Mouse (Mus musculus): ENCODE measurements at regions not wholly inside any gene's neighbourhood (a gene's known extent, or its start where the extent isn't known, plus 50 kb on each side); places are given as distances from the start of the nearest gene placed in this dataset.

- H3K4me3 ChIP-seq, result no peak overlapping the region
- H3K9me3 ChIP-seq, result no peaks in the 10 kb centered on the region
- H3K27ac ChIP-seq (replicated peaks), result no peak overlapping the region
- 63% methylated on average over 4 of the region's 4 CpGs for WGBS
- ATAC-seq (ENCODE audit: extremely low read depth, insufficient number of reproducible peaks, low FRiP score, low TSS enrichment), result no peak
- no peaks in the 10 kb centered on the region for H3K36me3 ChIP-seq
- no peak overlapping the region for H3K4me2 ChIP-seq
- peaks cover 6% of the 10 kb centered on the region for H3K4me1 ChIP-seq
- no peaks in the 10 kb centered on the region for H3K27me3 ChIP-seq (replicated peaks)
- H3K9ac ChIP-seq, result no peak overlapping the region
Measured at GRCm38 (mm10) chr1:69470614-69471250, 216.3 kb downstream of the Ikzf2 start.

GRCm38 (mm10) chr1:69469158-69469901, 217.7 kb downstream of the Ikzf2 start:
- 76% methylated on average over 8 of the region's 8 CpGs for WGBS
- Histone ChIP-seq H3K9ac (no peak overlapping the region), H3K4me2 (no peak overlapping the region), H3K4me1 (peaks cover 6% of the 10 kb centered on the region), H3K27ac (replicated peaks) (no peak overlapping the region), H3K9me3 (no peaks in the 10 kb centered on the region), H3K36me3 (no peaks in the 10 kb centered on the region), H3K27me3 (replicated peaks) (no peaks in the 10 kb centered on the region), H3K4me3 (no peak overlapping the region)
- no peak for ATAC-seq (ENCODE audit: extremely low read depth, insufficient number of reproducible peaks, low FRiP score, low TSS enrichment)

- no peak overlapping the region for H3K4me3 ChIP-seq
- WGBS, result 25% methylated on average over 5 of the region's 5 CpGs
- H3K36me3 ChIP-seq, result no peaks in the 10 kb centered on the region
- H3K27me3 ChIP-seq (replicated peaks), result no peaks in the 10 kb centered on the region
- H3K9me3 ChIP-seq, result no peaks in the 10 kb centered on the region
- no peak overlapping the region for H3K4me2 ChIP-seq
- H3K9ac ChIP-seq, result no peak overlapping the region
- ATAC-seq (ENCODE audit: extremely low read depth, insufficient number of reproducible peaks, low FRiP score, low TSS enrichment), result no peak
- peaks cover 9% of the 10 kb centered on the region for H3K4me1 ChIP-seq
- H3K27ac ChIP-seq (replicated peaks), result no peak overlapping the region
Measured at GRCm38 (mm10) chr1:69466534-69467275, 220.3 kb downstream of the Ikzf2 start.

GRCm38 (mm10) chr1:69461191-69461590, 225.9 kb downstream of the Ikzf2 start:
- peaks cover 4% of the 10 kb centered on the region; the same call in 1 of the 2 replicates for H3K4me1 ChIP-seq
- H3K27me3 ChIP-seq (replicated peaks), result no peaks in the 10 kb centered on the region
- H3K27ac ChIP-seq (replicated peaks), result no peak overlapping the region
- H3K4me2 ChIP-seq, result no peak overlapping the region
- H3K36me3 ChIP-seq, result no peaks in the 10 kb centered on the region
- 83% methylated on average over 3 of the region's 3 CpGs for WGBS
- no peak overlapping the region for H3K9ac ChIP-seq
- no peak for ATAC-seq (ENCODE audit: extremely low read depth, insufficient number of reproducible peaks, low FRiP score, low TSS enrichment)
- H3K4me3 ChIP-seq, result no peak overlapping the region
- H3K9me3 ChIP-seq, result no peaks in the 10 kb centered on the region

GRCm38 (mm10) chr1:69459899-69460298, 227.1 kb downstream of the Ikzf2 start:
- no peak for ATAC-seq (ENCODE audit: extremely low read depth, insufficient number of reproducible peaks, low FRiP score, low TSS enrichment)
- H3K27ac ChIP-seq (replicated peaks), result no peak overlapping the region
- no peak overlapping the region for H3K4me3 ChIP-seq
- no peak overlapping the region for H3K9ac ChIP-seq
- H3K4me2 ChIP-seq, result no peak overlapping the region
- no peaks in the 10 kb centered on the region for H3K36me3 ChIP-seq
- H3K27me3 ChIP-seq (replicated peaks), result no peaks in the 10 kb centered on the region
- peaks cover 4% of the 10 kb centered on the region; the same call in 1 of the 2 replicates for H3K4me1 ChIP-seq
- H3K9me3 ChIP-seq, result no peaks in the 10 kb centered on the region

- no peaks in the 10 kb centered on the region for H3K4me1 ChIP-seq
- no peak for ATAC-seq (ENCODE audit: extremely low read depth, insufficient number of reproducible peaks, low FRiP score, low TSS enrichment)
- no peaks in the 10 kb centered on the region for H3K27me3 ChIP-seq (replicated peaks)
- H3K36me3 ChIP-seq, result no peaks in the 10 kb centered on the region
- H3K4me3 ChIP-seq, result no peak overlapping the region
- no peak overlapping the region for H3K27ac ChIP-seq (replicated peaks)
- no peak overlapping the region for H3K4me2 ChIP-seq
- H3K9me3 ChIP-seq, result no peaks in the 10 kb centered on the region
- no peak overlapping the region for H3K9ac ChIP-seq
Measured at GRCm38 (mm10) chr1:69457471-69457870, 229.6 kb downstream of the Ikzf2 start.

- H3K4me1 ChIP-seq, result no peaks in the 10 kb centered on the region
- no peak overlapping the region for H3K4me2 ChIP-seq
- H3K36me3 ChIP-seq, result no peaks in the 10 kb centered on the region
- H3K27ac ChIP-seq (replicated peaks), result no peak overlapping the region
- no peaks in the 10 kb centered on the region for H3K27me3 ChIP-seq (replicated peaks)
- no peak overlapping the region for H3K4me3 ChIP-seq
- no peak for ATAC-seq (ENCODE audit: extremely low read depth, insufficient number of reproducible peaks, low FRiP score, low TSS enrichment)
- H3K9ac ChIP-seq, result no peak overlapping the region
- no peaks in the 10 kb centered on the region for H3K9me3 ChIP-seq
- WGBS, result 79% methylated on average over 3 of the region's 3 CpGs
Measured at GRCm38 (mm10) chr1:69453991-69454390, 233.1 kb downstream of the Ikzf2 start.

GRCm38 (mm10) chr1:69452910-69453309, 234.1 kb downstream of the Ikzf2 start:
- H3K9me3 ChIP-seq, result no peaks in the 10 kb centered on the region
- H3K9ac ChIP-seq, result no peak overlapping the region
- no peak overlapping the region for H3K4me3 ChIP-seq
- no peaks in the 10 kb centered on the region for H3K36me3 ChIP-seq
- H3K27ac ChIP-seq (replicated peaks), result no peak overlapping the region
- H3K27me3 ChIP-seq (replicated peaks), result no peaks in the 10 kb centered on the region
- no peak for ATAC-seq (ENCODE audit: extremely low read depth, insufficient number of reproducible peaks, low FRiP score, low TSS enrichment)
- H3K4me1 ChIP-seq, result no peaks in the 10 kb centered on the region
- H3K4me2 ChIP-seq, result no peak overlapping the region

- H3K27ac ChIP-seq (replicated peaks), result no peak overlapping the region
- no peak overlapping the region for H3K9ac ChIP-seq
- no peak for ATAC-seq (ENCODE audit: extremely low read depth, insufficient number of reproducible peaks, low FRiP score, low TSS enrichment)
- no peak overlapping the region for H3K4me2 ChIP-seq
- no peaks in the 10 kb centered on the region for H3K9me3 ChIP-seq
- WGBS, result 59% methylated on average over 2 of the region's 2 CpGs
- no peaks in the 10 kb centered on the region for H3K4me1 ChIP-seq
- H3K4me3 ChIP-seq, result no peak overlapping the region
- H3K27me3 ChIP-seq (replicated peaks), result no peaks in the 10 kb centered on the region
- no peaks in the 10 kb centered on the region for H3K36me3 ChIP-seq
Measured at GRCm38 (mm10) chr1:69450455-69450854, 236.6 kb downstream of the Ikzf2 start.

- H3K36me3 ChIP-seq, result no peaks in the 10 kb centered on the region
- H3K27ac ChIP-seq (replicated peaks), result no peak overlapping the region
- ATAC-seq (ENCODE audit: extremely low read depth, insufficient number of reproducible peaks, low FRiP score, low TSS enrichment), result no peak
- H3K9me3 ChIP-seq, result no peaks in the 10 kb centered on the region
- no peak overlapping the region for H3K4me3 ChIP-seq
- H3K27me3 ChIP-seq (replicated peaks), result no peaks in the 10 kb centered on the region
- H3K4me1 ChIP-seq, result no peaks in the 10 kb centered on the region
- 73% methylated on average over 5 of the region's 5 CpGs for WGBS
- H3K4me2 ChIP-seq, result no peak overlapping the region
- no peak overlapping the region for H3K9ac ChIP-seq
Measured at GRCm38 (mm10) chr1:69447276-69447675, 239.8 kb downstream of the Ikzf2 start.

- Histone ChIP-seq H3K27ac (replicated peaks) (no peak overlapping the region), H3K9me3 (no peaks in the 10 kb centered on the region), H3K36me3 (no peaks in the 10 kb centered on the region), H3K4me3 (no peak overlapping the region), H3K4me2 (no peak overlapping the region), H3K27me3 (replicated peaks) (no peaks in the 10 kb centered on the region), H3K9ac (no peak overlapping the region), H3K4me1 (no peaks in the 10 kb centered on the region)
- WGBS, result 84% methylated on average over 4 of the region's 4 CpGs
- ATAC-seq (ENCODE audit: extremely low read depth, insufficient number of reproducible peaks, low FRiP score, low TSS enrichment), result no peak
Measured at GRCm38 (mm10) chr1:69444722-69445121, 242.3 kb downstream of the Ikzf2 start.
